Mouse (Mus musculus): ENCODE data around the gene Dglucy.

The Dglucy gene

DNA sequence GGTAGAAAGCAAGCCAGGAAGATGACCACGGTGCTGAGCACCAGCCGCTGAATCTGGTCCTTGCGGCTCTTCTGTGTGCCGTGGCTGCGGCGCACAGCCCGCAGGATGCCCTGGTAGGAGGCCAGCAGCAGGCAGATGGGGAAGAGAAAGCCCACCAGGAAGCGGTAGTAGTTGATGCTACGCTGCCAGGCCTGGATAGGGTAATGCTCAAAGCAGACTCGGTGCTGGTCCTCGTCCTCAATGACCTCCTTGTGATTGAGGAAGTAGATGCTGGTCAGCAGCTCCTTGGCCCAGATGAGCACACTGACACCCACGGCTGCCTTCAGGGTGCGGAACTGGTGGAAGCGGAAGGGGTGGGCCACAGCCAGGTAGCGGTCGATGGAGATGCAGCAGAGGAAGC is 99.7 kb downstream of the Dglucy start:
- no peak for DNase-seq (ENCODE audit: low spot score in 2 of 2)

DNA sequence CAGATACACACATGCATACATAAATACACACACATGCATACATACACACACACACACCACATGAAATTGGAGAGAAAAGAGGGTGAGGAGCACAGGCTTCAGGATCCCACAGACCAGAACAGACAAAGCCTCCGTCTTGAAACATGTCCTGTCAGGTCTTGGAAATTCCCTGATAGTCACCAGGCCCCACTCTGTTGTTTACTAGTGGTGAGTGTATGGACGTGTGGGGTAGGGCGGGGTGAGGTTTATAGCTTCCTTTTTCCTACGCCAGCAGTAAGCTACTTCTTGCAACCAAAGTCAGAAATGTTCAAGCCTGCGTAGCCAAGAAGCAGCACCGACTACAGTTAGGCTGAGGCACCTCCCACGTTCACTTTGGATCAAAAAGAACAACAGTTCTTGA is 104.3 kb downstream of the Dglucy start:
- no peak for DNase-seq (ENCODE audit: low spot score in 2 of 2)

DNA sequence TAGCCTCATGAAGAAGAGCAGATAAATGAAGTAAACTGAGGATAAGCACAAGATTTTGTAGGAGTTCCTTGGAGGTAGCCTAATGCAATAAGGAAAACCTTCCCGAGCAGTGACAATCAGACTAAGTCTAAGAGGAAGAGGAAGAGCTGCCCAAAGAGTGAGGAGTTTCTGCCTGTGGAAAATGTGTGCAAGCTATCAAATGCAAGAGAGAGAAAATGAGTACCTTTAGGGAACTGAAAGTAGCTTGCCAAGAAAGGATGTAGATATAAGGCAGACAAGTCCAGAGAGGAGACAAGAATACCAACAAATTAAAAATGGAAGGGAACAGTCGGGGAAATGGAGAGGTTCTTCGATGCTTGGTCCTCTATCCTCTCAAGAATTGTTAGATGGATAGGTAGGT is 106.7 kb downstream of the Dglucy start:
- no peak for DNase-seq (ENCODE audit: low spot score in 2 of 2)

DNA sequence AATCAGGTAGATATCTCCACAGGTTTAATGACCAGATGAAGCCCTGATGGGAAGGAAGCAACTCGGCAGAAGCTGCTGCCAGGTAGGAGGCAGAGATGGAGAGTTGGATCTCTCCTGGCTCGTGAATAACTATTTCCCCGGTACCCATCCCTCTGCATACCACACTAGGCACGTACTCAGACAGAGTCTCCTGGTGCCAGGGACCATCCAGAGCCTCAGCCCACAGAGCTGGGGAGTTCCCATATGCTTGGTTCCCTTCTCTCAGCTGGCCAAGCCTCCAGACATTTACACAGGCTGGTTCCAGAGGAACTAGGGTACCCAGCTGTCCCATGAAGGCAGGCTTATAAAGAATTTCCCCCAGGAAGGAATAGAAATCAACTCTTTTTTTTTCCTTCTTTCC is 108.0 kb downstream of the Dglucy start:
- DNase-seq (ENCODE audit: low spot score in 2 of 2) = no peak

DNA sequence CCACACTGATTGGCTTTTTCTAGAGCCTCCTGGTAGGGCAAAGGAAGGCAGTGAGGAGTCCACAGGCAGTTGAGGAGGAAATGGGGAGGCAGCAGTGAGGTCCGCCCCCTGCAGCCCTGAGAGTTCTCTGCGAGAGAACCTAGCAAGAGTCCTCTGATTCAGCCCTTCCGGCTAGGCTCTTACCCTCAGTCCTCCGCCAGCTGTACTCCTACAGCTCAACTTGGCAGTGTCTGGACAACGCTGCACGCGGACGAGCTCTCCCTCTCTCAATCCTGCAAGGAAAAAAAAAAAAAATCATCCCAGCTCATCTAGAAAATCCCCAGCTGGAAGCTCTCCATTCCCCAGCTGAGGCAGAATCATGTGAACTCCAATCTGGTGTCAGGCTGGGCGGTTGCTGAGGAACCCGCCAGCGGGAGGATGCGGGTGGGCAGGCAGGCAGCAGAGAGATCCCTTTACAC is 109.0 kb downstream of the Dglucy start:
- DNase-seq (ENCODE audit: low spot score in 2 of 2) = peak; percentile 73 to 81

DNA sequence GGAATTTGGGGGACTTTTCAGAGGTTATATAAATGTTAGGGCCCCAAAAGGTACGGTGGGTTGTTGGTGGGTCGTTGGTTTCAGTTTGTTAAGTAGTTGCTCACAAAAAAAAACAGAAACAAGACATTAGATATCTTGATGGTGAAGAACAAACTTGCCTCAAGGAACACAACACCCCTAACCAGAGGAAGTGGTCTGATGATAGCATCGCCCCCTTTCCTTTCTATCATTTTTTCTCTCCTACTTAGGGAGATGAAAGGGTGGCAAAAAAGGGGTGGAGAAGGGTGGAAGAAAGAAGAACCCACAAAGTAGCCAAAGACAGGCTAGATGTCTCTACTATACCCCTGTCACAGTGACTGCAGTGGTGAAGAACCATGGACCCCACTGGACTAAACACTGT is 111.7 kb downstream of the Dglucy start:
- DNase-seq (ENCODE audit: low spot score in 2 of 2) = no peak

DNA sequence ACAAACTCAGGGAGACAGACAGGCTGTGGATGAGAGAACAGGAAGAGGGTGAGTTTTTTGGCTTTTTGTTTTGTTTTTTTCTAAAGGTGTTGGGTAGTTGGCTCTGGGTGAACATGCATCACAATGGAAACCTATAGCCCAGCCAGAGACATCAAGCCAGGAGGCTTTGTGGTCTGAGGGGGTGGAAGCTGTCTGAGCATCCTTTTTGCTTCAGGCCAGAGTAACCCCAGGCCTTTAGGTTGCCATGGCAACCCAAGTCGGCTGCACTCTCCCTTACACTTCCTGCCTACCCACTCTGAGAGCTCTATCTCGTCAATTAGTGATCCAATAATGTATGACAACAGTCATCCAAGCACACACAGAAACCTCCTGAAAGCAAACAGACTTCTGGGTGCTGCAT is 116.6 kb downstream of the Dglucy start:
- DNase-seq (ENCODE audit: low spot score in 2 of 2) = no peak

DNA sequence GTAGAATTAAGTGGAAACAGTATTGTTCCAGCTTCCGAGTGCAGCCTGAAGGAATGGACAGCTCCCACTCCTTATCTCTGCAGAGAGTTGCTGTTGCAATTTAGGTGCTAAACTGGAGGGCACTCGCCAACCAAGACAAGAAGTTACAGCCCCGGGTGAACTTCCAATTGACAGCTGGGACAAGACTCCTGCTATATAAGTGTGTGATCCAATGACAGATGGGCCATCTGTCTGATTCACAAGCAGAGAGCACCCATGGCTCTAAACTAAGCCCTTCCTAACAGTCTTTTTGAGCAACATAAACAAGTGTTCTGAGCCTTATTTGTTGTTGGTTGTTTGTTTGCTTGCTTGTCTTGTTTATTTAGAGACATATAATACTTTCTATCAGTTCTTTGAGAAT is 117.8 kb downstream of the Dglucy start:
- DNase-seq (ENCODE audit: low spot score in 2 of 2) = no peak

DNA sequence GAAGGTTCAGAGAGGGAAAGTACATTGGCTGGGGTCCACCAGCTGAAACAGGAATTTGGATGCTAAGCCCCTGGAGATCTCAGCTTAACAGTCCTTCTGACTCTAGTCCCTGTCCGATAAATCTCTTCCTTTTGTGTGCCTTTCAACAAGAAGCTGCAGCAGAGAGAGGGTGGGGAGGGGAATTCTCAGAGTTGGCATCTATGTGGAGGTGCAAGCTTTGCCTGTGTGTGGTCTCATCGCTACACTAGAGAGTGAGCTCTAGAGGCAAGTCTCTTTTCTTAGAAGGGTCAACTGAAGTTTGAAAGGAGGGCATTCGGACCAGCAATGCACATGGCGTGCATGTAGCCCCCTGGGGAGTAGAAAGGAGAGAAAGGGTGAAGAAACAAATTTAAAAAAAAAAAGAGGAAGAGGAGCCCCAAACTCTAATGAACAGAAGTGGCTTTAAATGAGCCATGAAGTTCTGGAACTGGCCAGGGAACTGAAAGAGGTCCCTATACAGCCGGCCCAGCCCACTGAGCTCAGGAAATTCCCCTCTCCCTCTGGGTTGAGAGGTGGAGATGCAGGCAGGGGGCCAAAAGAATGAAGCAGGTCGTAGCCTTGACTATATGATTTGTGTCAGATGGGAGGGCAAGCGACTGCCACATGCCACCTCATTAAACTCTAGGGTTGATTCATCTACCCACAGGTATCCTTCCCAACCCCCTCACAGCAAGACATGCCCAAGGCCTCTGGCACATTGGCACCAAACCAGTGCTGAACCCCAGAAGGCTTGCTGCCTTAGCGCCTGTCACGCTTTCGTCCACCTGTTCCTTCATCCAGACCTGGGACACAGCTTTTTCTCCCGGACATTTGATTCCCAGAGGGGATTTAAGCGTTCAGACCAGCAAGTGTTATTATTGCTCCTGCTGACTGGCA is 119.1 kb downstream of the Dglucy start:
- DNase-seq (ENCODE audit: low spot score in 2 of 2) = no peak

DNA sequence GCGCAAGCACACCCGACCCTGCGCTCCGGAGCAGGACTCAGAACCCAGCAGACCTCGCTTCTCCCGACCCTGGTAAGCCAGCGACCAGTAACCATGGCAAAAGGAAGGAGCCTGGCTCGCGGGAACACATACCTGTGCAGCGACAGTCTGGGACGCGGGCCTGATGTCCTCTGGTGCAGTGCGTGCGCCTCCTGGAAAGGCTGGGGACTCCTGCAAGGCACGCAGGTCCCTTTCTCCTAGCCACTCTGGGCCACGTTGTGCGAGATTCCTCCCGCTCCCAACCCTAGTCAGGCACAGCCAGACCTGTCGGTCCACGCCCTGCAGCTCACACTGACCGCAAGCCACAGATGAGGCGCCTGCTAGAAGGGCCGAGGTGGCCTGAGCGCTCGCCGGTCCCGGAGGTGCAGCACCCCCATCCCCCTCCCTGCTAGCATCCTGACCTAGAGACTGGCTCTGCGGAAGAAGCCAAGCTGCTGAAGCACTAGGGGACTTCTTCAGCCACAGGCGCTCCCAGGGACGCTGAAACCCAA is 120.3 kb downstream of the Dglucy start:
- DNase-seq (ENCODE audit: low spot score in 2 of 2) = peak in 1 of 2 experiments; percentile 43

DNA sequence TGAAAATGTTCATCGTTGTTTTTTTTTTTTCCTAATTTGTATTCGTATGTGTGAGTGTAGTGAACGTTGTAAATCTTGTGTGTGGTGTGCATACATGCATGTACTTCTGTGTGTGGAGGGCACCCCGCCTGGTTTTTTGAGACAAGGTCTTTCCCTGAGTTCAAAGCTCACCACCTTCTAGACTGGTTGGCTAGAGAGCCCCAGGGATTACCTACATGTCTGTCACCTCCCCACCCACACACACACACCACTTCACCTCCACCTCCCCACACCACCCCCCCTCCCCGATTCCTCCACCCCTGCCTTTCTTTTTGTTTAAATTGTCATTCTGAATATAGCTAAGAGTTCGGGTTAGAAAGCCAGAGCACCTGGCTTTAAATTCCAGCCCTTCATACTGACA is 122.0 kb downstream of the Dglucy start:
- no peak for DNase-seq (ENCODE audit: low spot score in 2 of 2)

DNA sequence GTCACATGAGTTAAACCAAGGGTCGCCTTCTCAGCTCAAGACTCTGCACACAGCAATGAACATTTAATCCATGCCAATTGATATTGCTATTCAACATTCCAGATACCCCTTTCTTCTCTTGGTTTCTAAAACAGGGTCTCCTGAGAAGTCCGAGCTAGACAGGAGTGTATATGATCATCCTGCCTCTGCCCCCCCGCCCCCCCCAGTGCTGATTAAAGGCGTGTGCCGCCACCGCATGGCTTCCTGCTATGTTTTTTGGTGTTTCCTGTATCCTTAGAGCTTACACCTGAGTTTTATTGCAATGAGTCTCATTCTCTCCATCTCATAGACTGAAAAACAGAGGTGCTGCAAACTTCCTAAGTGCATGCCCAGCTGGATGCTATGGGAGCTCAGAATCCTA is 122.5 kb downstream of the Dglucy start:
- no peak for DNase-seq (ENCODE audit: low spot score in 2 of 2)

DNA sequence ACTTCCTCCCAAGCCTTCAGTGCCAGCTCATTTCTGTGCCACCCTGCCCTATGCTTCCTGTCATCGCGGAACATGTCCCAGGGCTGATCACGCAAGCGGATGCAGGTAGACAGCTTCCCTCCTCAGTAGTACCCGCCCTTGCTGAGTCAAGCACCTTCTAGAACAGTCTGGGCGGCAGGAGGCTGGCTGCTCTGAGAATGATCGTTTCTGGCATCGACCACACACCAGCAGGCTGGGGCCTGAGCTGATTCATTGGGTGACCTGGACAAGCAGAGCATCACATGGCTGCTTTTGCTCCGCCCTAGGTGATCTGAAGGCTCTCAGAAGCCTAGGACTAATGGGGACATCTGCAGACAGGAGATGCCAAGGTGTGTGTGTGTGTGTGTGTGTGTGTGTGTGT is 124.9 kb downstream of the Dglucy start:
- no peak for DNase-seq (ENCODE audit: low spot score in 2 of 2)

DNA sequence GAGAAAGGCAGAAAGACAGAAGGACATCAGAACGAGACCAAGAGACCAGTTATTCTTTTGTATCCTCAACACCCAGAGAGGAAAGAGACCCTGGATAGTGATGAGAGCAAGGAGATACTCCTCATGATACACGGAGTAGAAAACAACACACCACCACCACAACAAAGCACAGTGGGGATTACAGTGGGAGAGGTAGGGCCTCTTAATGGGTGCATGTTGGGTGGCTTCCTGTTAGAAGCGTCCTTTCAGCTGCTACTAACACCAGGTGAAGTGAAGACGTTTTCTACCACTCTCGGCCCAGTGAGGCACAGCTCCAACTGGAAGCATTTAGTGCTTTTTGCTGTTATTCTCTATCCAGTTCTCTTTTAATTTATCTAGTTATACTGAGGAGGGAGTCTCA is 128.0 kb downstream of the Dglucy start:
- no peak for DNase-seq (ENCODE audit: low spot score in 2 of 2)

DNA sequence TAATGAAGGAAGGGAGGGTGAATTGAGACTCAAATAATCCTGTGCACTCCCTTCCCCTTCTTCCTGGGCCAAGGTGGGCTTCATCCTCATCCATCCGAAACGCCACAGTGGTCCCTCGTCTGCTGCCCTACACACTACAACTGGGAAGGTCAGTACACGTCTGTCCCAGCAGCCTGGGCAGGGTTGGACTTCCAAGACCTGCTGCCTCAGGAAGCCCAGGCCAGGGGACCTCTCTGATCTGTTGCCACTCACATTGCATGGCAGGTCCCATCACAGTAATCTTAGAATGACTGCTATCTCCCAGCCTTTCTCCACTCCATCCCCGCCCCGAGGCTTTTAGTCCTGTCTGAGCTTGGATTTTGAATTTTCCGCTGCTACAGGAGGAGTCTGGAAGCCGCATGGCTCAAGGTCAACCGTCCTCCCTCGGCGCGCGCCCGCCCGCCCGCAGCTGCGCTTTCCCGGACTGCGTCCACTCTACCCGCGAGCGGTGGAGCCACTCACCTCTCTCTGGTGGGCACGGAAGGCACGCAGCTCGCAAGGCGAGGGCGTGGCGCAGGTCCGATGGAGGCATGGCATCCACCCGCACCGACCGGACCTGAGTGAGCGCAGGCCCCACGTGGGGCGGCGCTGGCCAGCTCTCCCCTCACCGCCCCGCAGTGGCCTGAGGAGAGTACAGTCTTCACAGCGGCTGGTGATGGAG is 128.9 kb downstream of the Dglucy start, which contains the start of gene Gpr68:
Gene Gpr68 (minus strand): TSS at position 601 of the 700 bp plus-strand sequence.
- peak in 1 of 2 experiments; percentile 50 for DNase-seq (ENCODE audit: low spot score in 2 of 2)

DNA sequence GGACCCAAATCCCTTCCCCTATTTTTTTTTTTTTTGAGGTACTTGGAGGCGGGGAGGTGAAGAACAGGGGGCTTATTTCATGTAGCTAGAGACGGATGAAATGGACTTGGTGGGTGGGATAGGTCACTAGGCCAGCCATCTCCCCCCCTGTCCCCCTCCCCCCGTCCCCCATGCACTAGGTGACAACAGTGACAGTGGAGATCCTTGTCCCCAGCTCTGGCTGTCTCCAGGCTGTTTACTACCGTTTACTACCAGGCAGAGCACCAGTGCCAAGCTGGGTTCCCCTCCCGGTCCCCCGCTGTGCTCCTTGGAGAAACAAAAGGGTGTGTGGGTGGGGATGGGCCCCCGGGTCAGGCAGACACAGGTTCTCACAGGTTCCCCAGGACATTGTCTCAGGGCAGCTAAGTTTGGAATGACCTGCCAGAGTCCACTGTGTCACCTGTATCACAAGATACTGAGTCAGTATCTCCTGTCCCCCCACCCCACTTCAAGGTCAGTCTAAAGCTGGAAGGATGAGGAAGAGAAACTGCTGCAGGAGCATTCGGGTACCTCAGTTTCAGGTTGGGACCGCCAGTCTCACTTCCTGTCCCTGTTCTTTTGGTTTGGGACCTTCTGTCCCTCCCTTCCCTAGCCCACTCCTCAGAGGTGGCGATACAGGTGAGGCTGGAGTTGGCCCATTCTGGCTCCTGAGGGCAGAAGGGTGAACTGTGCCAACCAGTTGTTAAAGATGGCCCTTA is 129.6 kb downstream of the Dglucy start:
- no peak for DNase-seq (ENCODE audit: low spot score in 2 of 2)

DNA sequence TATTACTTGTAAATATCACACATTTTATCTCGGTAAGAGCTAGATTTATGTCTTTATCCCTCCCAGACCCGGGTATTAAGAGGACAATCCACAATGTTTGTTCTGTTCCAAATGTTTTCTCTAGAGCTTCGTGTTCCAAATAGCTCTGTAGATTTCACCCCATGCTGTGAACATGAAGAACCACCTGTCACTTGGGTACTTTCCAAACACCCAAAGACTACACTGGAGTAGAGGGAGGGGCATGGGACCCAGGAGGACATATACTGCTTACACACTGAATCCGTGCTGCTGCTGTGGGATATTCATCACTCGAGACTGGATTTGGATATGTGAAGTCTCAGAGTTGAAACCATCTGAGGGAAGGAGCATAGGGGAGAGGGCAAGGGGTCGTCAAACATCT is 130.9 kb downstream of the Dglucy start:
- DNase-seq (ENCODE audit: low spot score in 2 of 2) = no peak

DNA sequence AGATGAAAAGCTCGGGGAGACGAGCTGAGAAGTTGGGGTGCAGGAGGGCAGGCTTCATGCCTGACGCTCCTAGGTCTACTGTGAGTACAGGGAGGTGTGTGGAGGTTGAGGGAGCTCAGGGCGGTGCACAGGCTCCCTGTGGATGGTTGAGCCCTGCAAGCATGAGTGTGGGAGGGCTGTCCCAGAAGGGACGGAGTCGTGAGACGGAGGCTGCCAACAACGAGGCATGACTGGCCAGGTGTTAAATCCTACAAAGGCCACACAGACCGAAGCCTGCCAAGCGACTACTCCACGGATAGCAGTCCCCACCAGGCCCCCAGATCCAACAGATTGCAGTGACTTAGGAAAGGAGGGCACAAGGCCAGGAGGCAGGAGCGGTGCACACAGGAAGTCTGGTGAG is 131.9 kb downstream of the Dglucy start:
- DNase-seq (ENCODE audit: low spot score in 2 of 2) = peak in 1 of 2 experiments; percentile 33

DNA sequence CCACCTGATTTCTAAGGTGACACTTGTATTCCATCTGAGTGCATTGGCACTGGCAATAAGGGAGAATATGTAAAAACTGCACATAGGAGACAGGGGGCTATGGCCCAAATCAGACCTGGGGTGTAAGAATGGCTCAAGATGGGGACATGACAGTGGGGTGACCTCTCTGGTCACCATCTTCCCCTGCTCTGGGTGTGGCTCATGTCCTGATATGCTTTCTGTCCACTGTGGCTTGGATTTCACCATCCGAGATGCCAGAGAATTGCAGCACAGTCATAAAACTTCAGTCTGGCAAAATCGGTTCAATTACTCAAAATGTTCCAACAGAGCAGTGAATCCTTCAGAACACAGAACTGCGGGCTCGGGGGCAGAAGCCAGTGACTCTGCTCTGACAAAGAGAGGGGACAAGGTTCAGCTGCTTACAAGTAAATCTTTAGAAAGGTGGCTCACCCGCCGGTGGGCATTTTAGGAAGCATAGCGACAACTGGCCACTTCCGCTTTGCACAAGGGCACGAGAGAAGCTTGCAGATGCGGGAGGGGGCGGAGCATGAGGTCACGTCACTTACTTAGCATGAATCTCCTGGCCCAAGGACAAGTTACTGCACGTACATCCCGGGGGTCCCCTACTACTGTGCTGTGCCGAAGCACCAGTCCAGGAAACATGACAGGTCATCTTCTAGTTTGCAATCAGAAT is 145.9 kb downstream of the Dglucy start:
- DNase-seq (ENCODE audit: low spot score in 2 of 2) = no peak

DNA sequence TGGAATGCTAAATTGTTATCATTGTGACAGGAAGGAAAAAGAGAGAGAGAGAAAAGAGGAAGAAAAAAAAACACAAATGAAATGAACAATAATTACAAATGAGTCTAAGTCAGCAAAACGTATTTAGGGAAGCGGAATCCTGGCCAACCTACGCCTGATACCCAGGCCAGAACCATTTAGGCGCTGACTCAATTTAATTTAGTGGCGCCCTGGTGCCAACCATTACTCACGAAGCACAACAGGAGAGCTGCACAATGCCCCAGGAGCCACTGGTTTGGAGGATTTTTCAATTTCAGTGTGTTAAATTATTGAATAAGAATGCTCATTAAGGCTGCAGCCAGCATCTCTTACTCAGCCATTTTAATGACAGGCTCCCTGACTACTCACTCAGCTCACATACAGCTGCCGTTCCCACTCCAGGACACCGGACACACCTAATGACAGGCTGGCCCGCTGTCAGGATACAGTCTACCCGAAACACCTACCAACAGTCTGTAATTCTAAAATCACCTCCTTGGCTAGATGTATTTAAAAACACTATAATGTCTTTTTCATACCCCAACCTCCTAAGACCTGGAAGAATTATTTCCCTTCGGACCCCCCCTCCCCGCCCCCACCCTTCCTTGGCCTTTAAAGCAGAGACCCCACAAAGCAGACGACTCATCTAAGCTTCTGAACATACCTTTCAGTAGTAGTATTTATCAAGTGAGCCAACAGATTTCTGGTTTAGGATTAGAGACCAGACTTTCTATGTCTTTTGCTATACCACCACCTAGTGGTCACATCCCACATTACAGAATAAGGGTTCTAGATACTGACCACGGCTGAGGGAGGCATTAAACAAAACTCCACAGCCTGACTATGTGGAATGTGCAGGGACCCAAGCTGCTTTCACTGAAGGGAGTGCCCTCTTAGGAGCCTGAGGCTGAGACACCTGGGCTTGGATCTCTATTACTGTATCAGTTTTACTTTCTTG is 147.1 kb downstream of the Dglucy start:
- DNase-seq (ENCODE audit: low spot score in 2 of 2) = peak; percentile 61 to 69
